Mouse (Mus musculus): ENCODE measurements around the gene Adsl. TPM values are rescaled to one million over a fixed set of nuclear protein-coding genes. Genes with fewer than 3 reads are reported as not detected.

Gene Adsl
- total RNA-seq, 2 experiments from 2014 or later: 78.8 to 207 TPM

DNA sequence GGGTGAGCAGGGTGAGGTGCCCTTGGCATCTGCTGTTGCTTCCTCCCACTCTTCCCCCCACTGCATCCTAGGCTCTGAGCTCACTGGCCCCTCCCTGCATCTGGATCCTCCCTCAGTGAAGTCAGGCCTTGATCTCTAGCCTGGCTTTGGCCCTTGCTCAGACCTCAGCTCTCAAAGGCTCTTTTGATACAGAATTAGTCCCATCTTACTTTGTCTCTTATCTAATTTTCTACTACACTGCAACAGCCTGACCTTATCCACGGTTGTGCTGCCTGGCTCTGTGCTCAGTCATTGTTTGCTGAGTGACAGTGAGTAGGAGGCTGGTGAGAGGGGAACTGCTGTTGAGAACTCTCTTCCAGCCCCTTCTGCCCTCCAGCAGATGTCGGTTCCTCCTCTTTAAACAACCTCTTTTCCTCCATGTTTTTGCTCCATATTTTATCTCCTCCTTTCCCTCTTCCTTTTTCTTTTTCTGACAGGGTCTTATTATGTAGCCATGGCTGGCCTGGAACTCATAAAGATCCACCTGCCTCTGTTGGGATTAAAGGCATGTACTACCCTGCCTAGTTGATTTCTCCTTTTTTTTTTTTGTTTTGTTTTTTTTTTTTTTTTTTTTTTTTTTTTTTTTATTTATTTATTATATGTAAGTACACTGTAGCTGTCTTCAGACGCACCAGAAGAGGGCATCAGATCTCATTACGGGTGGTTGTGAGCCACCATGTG lies 52.3 kb downstream of the Adsl start:
- ATAC-seq (replicated peaks; ENCODE audit: poor library complexity, severe bottlenecking): 0 out of 2 replicates have a peak, but pooled peaks have one; percentile 27

DNA sequence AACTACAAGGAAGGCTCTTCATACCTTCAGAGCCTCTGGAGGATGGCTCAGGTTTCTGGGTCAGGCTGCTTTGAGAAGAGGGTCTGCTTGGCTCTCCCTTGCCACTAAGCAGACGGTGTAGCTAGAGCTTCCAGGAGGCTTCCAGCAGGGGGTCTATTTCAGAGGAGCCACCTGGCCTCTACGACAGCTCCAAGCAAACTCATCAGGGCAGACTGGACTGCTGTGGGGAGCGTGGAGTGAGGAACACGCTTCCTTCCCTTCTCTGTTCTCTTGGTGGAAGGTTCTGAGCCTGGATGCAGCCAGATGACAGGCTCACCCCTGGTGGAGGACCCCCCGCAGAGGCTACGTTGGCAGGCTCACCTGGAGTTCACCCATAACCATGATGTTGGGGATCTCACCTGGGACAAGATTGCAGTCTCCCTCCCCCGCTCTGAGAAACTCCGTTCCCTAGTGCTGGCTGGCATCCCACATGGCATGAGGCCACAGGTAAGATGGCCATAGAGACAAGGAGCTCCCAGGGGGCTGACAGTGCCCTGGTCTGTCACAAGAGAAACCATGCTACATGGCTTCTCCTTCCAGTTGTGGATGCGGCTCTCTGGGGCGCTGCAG lies 57.9 kb downstream of the Adsl start:
- no peak for ATAC-seq (replicated peaks; ENCODE audit: poor library complexity, severe bottlenecking)

DNA sequence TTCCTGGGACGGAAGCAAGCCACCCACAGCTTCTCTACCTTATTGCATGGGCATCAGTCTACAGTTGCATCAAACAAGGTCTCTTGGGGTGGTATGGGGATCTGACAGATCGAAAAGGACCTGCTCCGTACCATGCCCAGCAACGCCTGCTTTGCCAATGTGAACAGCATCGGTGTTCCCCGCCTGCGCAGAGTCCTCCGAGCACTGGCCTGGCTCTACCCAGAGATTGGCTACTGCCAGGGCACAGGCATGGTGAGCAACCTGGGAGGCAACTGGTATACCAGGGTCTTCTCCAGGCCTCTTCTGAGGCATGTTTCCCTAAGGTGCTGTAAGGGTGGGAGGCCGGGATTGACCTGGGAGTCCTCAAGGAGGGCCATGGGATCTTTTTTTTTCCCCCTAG lies 59.0 kb downstream of the Adsl start:
- no peak for ATAC-seq (replicated peaks; ENCODE audit: poor library complexity, severe bottlenecking)

DNA sequence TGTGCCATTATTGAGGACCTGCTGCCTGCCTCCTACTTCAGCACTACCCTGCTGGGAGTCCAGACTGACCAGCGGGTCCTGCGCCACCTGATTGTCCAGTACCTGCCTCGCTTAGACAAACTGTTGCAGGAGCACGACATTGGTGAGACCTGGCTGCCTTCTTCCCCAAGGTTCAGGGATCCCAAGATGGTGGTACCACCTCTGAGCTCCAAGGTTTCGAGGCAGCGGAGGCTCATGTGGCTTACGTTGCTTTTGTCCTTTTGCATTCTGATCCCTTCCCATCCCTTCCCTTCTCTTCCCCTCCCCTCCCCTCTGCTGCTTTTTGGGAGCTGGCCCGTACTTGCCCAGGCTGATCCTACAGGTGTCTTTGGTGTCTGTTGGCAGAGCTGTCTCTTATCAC lies 59.6 kb downstream of the Adsl start:
- ATAC-seq (replicated peaks; ENCODE audit: poor library complexity, severe bottlenecking): no peak

DNA sequence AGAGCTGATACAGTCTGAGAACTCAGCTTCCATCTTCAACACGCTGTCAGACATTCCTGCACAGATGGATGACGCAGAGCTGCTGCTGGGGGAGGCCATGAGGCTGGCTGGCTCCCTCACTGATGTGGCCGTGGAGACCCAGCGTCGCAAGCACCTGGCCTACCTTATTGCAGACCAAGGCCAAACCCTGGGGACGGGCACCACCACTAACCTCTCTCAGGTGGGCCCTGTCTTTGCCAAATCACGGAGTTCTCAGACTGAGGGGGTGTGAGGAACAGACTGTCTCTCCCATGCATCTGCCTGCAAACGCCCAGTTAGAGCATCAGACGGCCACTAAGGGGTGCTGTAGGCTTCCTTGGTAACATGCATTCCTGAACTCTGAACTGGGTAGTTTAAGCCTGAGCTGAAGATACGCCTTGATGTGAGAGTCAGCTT lies 60.4 kb downstream of the Adsl start:
- peak; percentile 36; the same call in 1 of the 2 replicates for ATAC-seq (replicated peaks; ENCODE audit: poor library complexity, severe bottlenecking)

DNA sequence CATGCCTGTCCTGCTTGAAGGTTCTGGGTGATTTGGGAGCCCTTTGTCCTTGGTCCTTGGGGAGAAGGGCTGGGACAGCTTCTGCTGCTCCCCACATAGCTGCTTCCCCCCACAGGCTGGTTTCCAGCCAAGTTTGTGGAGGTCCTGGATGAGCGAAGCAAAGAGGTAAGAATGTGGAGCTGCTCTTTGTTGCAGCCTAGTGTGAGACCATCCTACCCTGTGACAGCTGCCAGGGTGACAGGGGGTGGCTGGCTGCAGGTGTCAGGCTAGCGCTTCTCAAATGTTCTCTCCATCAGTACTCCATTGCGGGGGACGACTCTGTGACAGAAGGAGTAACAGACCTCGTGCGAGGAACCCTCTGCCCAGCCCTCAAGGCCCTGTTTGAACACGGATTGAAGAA lies 61.8 kb downstream of the Adsl start:
- ATAC-seq (replicated peaks; ENCODE audit: poor library complexity, severe bottlenecking): no peak

DNA sequence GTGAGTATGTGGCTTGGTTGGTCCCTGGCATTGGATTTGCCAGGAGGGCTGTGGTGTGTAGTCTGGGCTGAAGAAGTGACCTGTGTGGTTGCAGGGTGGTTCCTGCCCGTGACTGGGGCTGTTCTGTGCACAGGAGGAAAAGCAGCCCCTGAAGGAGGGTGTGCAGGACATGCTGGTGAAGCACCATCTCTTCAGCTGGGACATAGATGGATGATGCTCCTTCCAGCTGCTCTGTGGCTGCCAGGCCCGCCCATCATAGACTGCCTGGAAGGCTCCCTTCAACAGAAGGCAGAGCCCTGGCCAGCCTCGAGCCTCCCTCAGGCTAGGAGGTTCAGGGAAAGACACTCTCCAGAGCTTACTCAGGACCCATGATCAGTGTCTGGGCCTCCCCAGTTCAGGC lies 63.2 kb downstream of the Adsl start:
- ATAC-seq (replicated peaks; ENCODE audit: poor library complexity, severe bottlenecking): no peak

DNA sequence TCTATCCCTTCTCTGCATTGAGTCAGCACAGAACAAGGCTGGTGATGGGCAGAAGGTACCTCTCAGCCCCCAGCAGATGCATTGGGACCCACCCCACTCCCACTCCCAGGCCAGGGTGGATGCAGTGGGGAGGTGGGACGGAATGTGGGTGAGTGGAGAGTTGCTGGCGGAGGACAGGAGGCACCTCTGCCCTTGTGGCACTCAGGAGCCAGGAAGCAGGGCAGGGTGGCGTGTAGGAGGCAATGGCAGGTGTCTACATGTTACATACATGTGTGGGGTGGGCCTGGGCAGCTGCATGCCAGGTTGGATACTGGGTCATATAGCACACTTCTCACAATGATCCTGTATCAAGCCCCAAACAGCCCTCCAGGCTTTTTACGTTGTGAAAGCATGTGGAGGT lies 64.1 kb downstream of the Adsl start:
- no peak for ATAC-seq (replicated peaks; ENCODE audit: poor library complexity, severe bottlenecking)

DNA sequence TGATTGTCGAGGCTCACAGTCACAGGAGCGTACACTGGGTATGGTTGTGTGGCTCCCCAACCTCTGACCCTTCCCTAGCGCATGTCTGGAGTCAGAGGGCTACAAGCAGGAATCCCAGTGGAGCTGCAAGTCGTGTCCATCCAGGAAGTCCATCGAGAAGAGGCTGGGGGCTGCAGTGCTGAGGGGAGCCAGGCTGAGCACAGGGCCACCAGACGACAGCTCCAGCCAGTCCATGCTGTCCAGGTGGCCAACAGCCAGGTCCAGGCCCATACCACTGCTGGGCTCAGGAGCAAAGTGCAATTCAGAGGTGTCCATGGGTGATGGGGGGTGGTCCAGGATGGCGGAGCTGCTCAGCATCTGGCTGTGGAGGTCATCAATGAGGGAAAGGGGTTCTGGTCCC lies 64.9 kb downstream of the Adsl start:
- no peak for ATAC-seq (replicated peaks; ENCODE audit: poor library complexity, severe bottlenecking)

DNA sequence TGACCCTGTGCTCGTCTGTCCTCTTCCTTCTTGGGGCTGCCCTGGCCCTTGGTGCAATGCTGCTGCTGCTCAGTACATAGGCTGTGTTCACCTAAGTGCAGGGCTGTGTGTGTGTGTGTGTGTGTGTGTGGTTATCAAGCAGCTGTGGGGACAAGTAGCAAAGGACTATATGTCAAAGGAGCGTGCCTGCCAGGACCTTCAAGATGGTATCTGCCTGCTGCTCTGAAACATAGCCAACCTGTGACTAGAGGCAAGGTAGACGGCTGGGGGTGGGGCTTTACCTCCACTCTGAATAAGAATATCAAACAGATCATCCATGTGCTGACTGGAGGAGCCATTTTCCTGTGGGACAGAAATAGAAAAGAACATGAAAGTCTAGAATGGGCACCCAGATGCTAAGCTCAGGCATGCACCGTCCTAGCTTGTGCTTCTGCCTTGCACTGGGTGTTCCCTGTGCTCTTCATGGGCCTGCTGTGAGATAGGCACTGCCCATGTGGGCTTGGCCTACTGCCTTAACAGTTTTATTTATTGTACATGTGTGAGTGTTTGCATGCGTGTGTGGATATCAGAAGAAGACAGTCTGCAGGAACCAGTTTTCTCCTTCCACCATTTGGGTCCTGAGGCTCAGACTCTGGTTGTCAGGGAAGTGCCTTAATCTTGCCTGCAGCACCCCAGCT lies 66.9 kb downstream of the Adsl start:
- no peak for ATAC-seq (replicated peaks; ENCODE audit: poor library complexity, severe bottlenecking)

DNA sequence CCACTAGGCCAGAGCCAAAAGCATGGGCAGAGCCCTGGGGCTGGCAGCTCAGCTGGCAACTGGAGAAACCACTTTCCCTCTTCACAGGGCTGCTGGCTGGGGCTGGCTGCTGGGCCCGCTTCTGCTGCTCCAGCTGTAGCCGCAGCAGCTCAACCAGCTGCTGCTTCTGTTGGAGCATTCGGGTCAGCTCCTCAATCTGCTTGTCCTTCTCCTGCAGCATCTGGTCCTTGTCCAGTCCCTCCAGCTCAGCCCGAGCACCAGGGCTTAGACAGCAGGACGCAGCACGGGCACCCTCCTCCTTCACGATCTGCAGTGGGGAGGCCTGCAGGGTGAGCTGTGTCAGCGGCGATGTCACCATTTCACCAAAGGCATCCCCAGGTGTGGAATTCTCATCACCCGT lies 68.2 kb downstream of the Adsl start:
- ATAC-seq (replicated peaks; ENCODE audit: poor library complexity, severe bottlenecking): no peak

DNA sequence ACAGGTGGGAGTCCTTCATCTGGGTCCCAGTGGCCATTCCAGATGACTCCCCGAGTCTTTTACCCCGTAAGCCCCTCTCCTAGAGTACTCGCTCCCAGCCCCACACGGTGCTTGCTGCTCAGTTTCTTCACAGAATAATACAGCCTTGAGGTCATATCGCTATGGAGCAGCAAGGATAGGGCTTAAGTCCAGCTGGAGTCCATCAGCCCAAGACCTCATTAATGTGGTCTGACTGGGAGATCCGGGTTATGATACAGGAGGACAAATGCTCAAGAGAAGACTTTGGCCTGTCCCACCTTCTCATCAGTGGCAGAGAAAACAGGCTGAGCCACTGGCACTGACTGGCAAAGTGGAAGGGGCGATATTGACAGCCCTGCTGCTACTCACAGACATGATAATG lies 69.0 kb downstream of the Adsl start:
- ATAC-seq (replicated peaks; ENCODE audit: poor library complexity, severe bottlenecking): no peak

Other genes with a start within 250 kb of the Adsl start
- gene Tnrc6b, start 237.2 kb upstream of the Adsl start, total RNA-seq (2014; fragmentation: Nextera tagmentation): 48.8 and 59.3 TPM in 2 replicates
- 20.0 and 26.6 TPM in 2 replicates for gene Tnrc6b, start 237.2 kb upstream of the Adsl start, total RNA-seq (2017)
- 2.8 and 9.3 TPM in 2 replicates for gene Sgsm3, start 29.3 kb downstream of the Adsl start, total RNA-seq (2014; fragmentation: Nextera tagmentation)
- 10.1 and 19.3 TPM in 2 replicates for gene Sgsm3, start 29.3 kb downstream of the Adsl start, total RNA-seq (2017)
- gene Mrtfa, start 242.3 kb downstream of the Adsl start, total RNA-seq (2014; fragmentation: Nextera tagmentation): 30.9 and 36.9 TPM in 2 replicates
- gene Mrtfa, start 242.3 kb downstream of the Adsl start, total RNA-seq (2017): 11.1 and 12.6 TPM in 2 replicates

Data from granulocyte monocyte progenitor cell, adult 5-6 weeks (primary cell).